Mouse (Mus musculus) ovary, postnatal 10 days (tissue): Measurements from ENCODE around the gene 4921517D22Rik.

Experiments
- DNase-seq: peaks from one replicate; pipeline ENCODE4 v3.0.0; 2022; ENCODE audit warnings: low spot score

Gene 4921517D22Rik

GRCm38 (mm10) chr13:59657781-59658180 lies 36.1 kb downstream of the 4921517D22Rik start:
- no peak for DNase-seq

- no peak for DNase-seq
Measured at GRCm38 (mm10) chr13:59656975-59657388, 36.9 kb downstream of the 4921517D22Rik start.

- no peak for DNase-seq
Measured at GRCm38 (mm10) chr13:59656316-59656832, 37.5 kb downstream of the 4921517D22Rik start.

GRCm38 (mm10) chr13:59655718-59656315 lies 38.1 kb downstream of the 4921517D22Rik start:
- DNase-seq, result no peak

- no peak for DNase-seq
Measured at GRCm38 (mm10) chr13:59654465-59654864, 39.4 kb downstream of the 4921517D22Rik start.

GRCm38 (mm10) chr13:59653136-59653535 lies 40.8 kb downstream of the 4921517D22Rik start:
- no peak for DNase-seq

- no peak for DNase-seq
Measured at GRCm38 (mm10) chr13:59652651-59653050, 41.3 kb downstream of the 4921517D22Rik start.

GRCm38 (mm10) chr13:59649781-59650180 lies 44.1 kb downstream of the 4921517D22Rik start:
- no peak for DNase-seq

- DNase-seq, result no peak
Measured at GRCm38 (mm10) chr13:59648598-59648997, 45.3 kb downstream of the 4921517D22Rik start.

GRCm38 (mm10) chr13:59647484-59647883 lies 46.4 kb downstream of the 4921517D22Rik start:
- DNase-seq, result no peak

- no peak for DNase-seq
Measured at GRCm38 (mm10) chr13:59646674-59647244, 47.1 kb downstream of the 4921517D22Rik start.

- DNase-seq, result no peak
Measured at GRCm38 (mm10) chr13:59645491-59645890, 48.4 kb downstream of the 4921517D22Rik start.

- no peak for DNase-seq
Measured at GRCm38 (mm10) chr13:59642818-59643217, 51.1 kb downstream of the 4921517D22Rik start.

GRCm38 (mm10) chr13:59640178-59640440 lies 53.8 kb downstream of the 4921517D22Rik start:
- no peak for DNase-seq

GRCm38 (mm10) chr13:59639368-59640177 lies 54.3 kb downstream of the 4921517D22Rik start:
- no peak for DNase-seq

GRCm38 (mm10) chr13:59637800-59638199 lies 56.1 kb downstream of the 4921517D22Rik start:
- no peak for DNase-seq
